Mouse (Mus musculus): ENCODE results near the gene Fkbp10.

Fkbp10 gene

DNA sequence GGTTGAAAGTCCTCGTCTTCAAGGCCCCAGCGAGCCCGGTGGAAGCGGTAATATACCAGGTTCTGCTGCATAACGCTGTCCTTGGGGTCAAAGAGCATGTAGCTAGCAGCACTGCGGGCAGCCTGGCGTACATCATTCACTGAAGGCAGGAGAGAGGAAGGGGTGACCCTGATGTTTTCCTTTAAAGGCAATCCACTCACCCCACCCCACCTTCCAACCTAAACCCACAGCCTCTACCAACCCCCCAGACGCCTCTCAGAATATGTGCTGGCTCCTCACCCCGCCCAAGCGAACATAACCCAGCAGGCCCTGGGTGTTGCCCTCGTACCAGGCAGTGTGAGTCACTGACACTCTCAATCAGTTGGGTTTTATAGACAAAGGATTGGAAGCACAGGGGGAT is 3.8 kb upstream of the Fkbp10 start:
- no peak for DNase-seq (ENCODE audit: low read depth)

DNA sequence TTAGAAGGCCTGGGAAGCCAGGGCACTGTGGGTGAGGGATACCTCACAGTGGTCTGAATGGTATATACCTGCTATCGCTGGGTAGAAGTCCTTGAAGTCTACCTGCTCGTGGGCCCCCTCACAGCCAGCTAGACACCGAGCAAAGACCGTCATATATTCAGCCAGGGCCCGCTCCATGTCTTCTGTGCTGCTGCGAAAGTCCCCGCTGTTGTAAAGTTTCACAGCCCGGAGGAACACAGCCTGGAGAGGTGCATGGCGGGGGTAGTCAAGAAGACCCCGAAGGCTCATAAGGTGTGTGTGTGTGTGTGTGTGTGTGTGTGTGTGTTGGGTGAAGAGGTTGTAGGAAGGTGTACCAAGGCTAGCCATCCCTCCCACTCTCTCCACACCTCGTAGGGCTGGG is 2.0 kb upstream of the Fkbp10 start:
- DNase-seq (ENCODE audit: low read depth): no peak

DNA sequence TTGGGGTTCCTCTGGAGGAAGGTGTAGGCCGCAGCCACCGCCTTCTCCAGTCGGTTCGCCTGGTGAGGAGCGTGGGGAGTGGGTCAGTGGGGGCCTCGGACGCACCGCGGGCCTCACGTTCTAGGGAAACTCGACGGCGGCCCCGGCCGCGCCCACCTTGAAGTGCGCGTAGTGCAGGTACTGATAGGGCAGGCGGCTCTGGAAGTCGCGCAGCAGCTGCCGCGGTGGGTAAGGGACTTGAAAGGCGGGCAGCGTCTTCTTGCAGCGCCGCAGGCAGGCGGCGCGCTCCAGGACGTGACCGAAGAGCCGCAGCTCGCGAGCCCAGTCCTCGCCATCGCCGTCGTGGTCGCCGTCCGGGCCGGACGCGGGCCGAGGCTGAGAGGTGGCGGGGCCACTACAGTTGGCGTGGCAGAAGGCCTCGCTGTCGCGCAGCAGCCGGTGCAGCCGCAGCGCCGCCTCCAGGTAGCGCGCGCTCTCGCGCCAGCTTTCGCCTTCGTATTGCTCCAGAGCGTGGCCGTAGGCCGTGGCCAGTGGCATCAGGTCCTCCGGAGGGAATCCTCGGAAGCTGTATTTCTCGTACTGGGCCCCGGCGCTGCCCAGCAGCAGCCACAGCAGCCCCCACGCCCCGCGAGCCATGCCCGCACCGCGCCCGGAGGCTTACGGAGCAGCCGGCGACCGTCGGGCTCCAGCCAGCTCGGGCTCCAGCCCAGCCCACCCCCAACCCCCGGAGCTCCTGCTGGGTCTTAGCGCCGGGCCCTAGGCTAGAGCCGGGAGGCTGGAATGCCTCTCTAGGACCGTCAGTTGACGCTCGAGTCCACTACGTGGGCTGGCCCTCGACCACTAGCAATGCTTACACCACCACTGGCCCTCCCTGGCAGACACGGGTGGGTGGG is 1.2 kb upstream of the Fkbp10 start, which contains the start of gene P3h4:
Gene P3h4, minus strand, starts transcription at position 816 of the 893 bp plus-strand sequence.
- DNase-seq (ENCODE audit: low read depth): peak; percentile 41

DNA sequence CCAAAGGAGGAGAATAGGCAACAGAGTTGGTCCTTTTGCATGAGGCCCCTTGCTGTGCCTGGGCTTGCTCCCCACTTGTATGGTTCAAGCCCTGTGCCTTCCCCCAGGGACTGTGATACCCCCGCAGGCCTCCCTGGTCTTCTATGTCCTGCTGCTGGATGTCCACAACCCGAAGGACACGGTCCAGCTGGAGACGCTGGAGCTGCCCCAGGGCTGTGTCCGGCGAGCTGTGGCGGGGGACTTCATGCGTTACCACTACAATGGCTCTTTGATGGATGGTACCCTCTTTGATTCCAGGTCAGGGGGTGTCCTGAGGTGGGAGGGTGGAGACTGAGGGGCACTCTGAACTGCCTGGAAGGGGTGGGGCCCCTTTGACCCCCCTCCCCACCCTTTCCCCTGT is 6.0 kb downstream of the Fkbp10 start:
- DNase-seq (ENCODE audit: low read depth): no peak

DNA sequence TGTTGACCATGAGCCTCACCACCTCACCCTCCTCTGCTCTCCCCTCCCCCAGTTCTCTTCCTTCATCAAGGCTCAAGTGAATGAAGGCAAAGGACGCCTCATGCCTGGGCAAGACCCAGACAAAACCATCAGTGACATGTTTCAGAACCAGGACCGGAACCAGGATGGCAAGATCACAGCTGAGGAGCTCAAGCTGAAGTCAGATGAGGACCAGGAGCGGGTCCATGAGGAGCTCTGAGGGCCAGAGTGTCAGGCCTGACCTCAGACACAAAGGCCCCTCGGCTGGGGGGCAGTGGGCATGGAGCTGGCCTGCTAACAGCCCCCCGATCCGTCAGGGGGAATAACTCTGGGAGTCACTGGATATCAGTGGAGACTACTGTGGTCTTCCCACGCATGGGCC is 8.3 kb downstream of the Fkbp10 start:
- DNase-seq (ENCODE audit: low read depth): no peak

DNA sequence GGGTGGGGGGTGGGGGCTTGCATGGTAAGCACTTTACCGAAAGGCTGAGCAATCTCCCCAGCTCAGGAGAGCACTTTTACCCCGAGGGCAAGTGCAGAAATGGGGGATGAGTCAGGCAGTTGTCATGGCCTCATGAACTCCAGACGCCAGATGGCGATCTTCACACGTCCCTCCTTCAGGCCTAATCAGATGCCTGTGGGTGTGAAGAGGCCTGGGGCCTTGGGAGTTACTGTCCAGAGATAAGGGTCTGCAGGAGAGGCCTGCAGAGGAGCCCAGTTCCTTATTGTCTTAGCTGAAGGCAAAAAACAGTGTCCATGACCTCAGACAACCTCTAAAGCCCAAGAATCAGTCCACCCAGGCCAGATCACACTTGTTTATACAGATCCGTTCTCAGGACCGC is 10.4 kb downstream of the Fkbp10 start:
- DNase-seq (ENCODE audit: low read depth): peak; percentile 62

DNA sequence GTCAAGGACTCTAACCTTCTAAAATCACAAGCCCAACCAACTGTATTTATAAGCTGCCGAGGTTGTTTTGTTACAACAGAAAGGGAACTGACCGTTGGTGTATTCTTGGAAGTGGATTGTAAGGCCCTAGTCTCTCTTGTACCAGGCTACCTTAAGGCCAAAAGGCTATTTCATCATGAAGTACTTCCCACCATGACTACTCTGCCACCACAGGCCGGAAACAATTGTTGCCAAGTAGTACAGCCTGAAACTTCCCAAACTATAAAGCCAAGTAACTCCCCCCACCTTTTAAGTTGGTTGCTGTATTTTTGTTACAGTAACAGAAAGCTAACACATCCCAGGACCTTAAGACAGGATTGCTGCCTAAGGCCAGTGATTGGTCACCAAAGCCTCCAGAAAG is 11.3 kb downstream of the Fkbp10 start:
- DNase-seq (ENCODE audit: low read depth): no peak

DNA sequence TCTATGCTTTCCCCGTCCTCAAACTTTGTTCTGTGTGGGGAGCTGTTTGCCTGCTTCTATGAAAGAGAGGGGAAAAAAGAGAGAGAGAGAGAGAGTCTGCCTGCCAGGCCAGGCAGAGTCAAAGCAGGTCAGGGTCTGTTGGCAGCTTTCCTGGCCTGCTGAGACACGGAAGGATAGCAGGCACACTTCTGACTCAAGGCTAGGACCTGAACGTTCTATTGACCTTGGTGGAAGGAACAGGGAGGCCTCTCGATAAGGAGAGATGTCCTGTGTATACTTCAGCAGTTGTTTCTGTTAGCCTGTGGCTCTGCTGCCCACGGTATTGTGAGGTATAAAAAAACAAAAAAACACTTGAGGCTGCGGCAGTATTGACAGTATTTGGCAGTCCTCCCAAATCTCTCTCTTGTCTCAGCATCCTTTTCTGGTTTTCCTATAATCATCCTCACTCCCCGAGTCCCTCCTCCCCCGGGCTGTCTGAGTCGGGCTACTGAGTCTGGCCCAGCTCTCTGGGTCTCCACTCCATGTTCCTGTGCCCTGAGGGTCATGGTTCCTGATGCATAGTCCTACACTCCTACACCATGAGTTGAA is 13.2 kb downstream of the Fkbp10 start:
- no peak for DNase-seq (ENCODE audit: low read depth)

DNA sequence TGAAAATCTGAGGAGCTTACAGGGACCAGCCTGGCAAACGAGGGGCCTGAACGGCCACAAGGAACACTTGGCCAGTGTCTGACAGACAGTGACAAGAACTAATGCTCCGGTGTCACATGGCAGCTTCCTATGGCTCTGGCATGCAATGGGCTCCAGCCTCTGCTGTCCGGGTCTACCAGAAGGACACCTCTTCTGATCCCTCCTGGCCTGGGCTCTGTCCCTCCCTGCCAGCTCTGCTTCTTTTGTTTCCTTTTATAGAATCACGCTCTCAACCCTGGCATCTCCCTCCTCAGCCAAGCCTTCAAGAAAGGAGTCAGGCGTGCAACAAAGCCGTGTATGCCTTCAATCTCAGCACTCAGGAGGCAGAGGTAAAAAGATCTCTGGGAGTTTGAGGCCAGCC is 14.6 kb downstream of the Fkbp10 start:
- no peak for DNase-seq (ENCODE audit: low read depth)

DNA sequence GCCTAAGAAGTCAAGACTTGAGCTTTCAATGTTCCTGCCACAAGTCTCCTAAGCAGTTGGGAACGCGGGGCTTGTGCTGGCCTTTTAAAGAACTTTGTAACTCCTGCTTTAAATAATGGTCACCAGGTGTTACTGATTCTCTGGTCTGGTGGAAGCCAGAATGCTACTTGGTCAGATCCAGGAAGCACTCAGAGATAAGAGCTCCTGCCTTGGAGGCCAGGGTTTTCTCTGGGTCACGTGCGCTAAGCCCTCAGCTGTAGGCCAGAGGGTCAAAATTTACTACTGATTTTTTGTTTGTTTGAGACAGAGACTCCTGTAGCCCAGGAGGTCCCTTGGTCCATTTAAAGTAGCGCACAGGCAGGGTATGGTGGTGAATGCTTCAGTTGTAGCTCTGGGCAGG is 16.5 kb downstream of the Fkbp10 start:
- DNase-seq (ENCODE audit: low read depth): no peak

DNA sequence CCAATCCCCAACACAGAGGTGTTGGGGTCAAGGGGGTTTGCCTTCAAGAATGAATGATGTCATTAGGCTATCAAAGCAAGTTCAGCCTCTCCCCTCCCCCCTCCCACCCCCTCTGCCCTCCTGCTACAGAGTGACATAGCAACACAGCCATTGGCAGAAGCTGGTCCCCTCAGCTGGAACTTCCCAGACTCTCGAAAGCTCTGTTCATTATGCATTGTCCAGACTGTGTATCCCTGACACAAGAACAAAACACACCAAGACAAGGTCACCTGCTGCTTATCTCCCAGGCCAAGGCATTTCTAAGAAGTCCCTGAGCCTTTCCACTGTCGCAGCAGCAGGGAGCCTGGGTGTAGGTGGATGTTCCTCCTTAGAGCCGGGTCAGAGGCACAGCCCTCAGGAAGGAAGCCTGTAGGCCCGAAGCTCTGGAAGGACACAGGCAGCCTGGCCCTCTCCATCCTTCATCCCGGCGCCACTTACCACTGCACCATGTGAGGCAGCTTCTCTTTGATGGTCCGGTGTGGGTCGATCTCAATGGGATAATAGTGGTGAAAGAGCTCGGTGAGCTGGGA is 20.3 kb downstream of the Fkbp10 start:
- DNase-seq (ENCODE audit: low read depth): no peak

DNA sequence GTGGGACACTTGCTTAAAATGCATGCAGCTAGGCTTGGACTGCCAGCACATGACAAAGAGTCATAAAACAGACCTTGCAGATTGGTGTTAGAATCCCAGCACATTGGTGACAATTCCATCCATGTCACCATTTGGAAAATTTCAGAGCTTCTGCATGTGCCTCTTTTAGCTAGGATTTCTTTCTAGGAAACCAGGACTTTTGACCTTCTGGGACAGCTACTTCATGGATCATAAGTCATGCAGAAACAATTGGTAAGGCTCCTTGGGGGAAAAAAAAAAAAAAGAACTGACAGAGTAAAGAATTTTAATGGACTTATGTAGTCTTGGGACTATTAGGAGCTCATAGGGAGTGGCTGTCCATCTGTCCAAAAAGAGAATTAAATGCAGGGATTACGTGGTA is 22.4 kb downstream of the Fkbp10 start:
- DNase-seq (ENCODE audit: low read depth): no peak

DNA sequence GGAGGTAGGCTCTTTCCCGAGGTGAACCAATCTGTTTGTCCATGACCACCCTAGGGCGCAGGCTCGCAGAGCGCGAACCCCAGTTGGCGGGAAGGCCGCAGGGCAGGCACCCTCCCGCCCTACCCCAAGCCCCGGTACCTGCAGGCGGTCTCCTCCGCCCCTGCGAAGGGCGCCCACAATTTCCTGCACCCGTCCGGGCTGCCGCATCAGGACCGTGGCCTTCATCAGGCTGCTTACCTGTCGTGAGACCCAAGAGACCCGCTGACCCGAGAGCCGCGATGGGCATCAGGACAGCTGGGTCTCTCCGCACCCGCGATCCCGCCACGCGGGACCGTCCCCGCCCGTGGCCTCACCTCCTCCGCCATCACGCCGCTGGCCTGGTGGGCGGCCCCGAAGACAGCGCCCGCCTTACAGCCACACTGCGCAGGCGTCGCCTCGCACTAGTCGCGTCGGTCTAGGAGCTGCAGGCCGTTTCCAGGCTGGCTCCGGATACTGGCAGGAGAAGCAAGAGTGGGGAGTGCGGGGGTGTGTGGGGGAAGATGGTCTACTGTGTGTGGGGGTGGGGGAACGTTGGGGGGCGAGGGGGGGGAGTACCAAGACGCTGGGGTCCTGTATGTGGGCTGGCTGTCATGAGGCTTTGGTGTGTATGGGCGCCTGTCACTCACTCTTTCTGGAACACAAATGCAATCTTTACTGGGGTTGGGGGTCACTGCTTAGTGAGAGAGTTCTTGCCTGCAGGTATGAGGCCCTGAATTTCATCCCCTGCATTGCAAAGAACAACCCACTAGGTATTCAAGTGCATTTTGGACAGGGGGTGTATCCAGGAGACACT is 25.4 kb downstream of the Fkbp10 start:
- DNase-seq (ENCODE audit: low read depth): peak; percentile 91

DNA sequence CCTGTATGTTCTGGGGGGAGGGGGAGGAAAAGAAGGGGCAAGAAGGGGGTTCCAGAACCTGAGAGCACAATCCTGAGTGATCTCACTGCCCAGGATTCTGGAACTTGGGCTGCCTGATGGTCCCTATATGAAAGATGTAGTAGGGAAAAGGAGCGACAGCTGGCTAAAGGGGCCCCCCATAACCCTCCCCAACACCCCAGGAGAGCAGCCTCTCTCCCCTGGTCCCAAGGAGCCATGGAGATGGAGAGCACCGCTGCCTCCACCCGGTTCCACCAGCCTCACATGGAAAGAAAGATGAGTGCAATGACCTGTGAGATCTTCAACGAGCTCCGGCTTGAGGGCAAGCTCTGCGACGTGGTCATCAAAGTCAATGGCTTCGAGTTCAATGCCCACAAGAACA is 26.3 kb downstream of the Fkbp10 start, which contains the start of the genes Nt5c3b and Klhl10:
Gene Nt5c3b, minus strand, starts transcription at position 12 of the 400 bp plus-strand sequence.
Gene Klhl10, plus strand, starts transcription at position 121 of the 400 bp plus-strand sequence.
- DNase-seq (ENCODE audit: low read depth): no peak

DNA sequence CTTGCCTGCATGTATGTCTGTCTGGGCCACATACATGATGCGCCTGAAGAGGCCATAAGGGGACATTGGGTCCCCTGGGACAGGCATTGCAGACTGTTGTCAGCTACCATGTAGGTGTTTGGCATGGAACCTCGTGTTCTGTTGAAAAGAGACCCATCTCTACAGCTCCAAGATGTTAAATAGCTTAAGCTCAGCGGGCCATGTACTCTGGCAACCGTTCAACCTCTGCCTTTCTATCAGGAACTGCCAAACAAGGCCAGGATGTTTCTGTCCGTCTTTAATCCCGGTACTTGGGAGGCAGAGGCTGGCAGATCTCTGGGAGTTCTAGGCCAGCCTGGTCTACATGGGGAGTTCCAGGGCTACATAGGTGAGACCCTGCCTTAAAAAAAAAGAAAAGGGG is 27.1 kb downstream of the Fkbp10 start:
- DNase-seq (ENCODE audit: low read depth): no peak

DNA sequence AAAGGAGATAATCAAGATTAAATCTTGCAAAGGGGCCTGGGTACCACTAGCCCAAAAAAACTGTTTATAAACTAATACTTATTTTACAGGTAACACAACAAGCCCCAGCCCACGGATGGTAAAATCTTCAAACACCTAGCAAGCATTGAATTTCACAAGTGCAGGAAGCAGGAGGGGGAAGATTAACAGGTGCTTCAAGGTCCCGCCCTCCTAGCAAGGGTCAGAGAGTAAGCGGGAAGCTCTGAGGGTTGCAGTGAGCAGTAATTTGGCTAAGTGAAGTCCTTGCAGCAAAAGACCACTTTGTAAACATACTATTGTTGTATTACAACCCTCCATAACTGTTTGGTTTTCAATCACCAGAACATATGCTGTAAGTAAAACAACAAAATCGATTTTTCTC is 41.8 kb downstream of the Fkbp10 start:
- DNase-seq (ENCODE audit: low read depth): no peak

DNA sequence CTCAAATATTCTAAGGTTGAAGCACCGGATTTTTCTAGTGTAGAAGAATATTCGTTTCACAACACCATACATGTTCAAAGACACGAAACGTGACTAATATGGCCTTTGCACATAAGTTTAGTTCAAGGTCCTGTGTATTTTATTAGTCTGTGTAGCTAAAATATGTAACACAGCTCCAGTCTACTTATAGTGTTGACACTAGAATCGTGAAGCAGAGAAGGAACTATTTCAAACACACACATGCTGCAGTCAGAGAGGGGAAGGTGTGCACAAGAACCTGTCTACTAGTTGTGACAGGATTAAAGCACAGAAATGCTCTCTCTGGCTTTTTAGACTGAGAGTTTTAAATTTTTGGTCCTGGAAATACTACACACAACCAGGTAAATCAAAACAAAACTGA is 42.2 kb downstream of the Fkbp10 start:
- DNase-seq (ENCODE audit: low read depth): no peak

DNA sequence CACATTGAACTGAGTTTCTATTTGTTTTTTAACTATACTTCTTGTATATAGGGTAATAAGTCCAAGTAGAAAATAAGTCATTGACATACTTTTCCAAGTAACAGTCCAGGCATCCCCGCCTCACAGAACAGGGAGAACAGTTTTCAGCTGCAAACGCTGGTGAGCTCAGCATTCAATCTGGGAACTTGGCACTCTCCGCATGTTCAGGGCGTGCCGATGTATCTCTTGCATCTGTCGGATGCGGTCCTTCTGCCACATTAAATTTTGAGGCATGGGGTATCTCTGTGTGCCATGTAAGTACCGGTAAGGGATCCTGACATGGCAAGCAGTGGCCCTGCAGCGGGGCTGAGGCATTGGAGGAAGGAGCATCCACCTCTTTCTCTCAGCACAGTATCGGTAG is 47.2 kb downstream of the Fkbp10 start:
- DNase-seq (ENCODE audit: low read depth): no peak

DNA sequence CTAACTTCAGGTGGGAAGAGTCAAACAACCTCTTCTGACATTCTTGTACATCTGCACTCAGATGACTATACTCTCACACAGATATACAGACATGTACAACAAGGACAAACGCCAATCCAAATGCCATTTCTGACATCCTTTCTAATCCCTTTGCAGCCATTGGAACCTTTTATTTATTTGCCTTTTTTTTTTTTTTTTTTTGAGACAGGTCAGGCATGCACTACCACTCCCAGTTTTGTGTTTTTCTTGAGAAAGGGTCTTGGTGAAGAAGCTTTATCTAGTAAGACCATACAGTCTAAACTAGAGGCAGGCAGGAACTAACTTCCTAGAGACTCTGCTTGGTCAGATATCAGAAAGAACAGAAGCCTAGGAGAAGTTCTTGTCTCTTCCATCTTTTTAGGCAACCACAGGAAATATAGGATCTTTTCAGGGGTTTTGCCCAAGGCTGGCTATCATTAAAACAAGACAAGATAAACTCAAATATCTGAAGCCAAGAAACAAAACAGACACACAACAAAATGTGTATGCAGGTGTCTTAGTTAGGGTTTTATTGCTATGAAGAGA is 49.8 kb downstream of the Fkbp10 start:
- DNase-seq (ENCODE audit: low read depth): no peak

DNA sequence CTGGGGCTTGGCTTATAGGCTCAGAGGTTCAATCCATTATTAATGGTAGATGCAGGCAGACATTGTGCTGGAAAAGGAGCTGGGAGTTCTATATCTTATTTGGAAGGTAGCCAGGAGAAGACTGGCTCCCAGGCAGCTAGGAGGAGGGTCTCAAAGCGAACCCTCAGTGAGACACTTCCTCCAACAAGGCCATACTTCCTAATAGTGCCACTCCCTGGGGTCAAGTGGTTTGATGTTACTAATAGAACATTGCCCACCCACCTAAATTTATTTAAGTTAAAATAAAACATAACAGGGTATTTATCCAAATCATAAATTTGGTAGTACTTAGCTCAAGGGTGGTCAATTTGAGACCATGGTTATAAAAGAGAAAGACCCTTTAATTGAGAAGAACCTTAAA is 50.3 kb downstream of the Fkbp10 start:
- DNase-seq (ENCODE audit: low read depth): no peak

DNA sequence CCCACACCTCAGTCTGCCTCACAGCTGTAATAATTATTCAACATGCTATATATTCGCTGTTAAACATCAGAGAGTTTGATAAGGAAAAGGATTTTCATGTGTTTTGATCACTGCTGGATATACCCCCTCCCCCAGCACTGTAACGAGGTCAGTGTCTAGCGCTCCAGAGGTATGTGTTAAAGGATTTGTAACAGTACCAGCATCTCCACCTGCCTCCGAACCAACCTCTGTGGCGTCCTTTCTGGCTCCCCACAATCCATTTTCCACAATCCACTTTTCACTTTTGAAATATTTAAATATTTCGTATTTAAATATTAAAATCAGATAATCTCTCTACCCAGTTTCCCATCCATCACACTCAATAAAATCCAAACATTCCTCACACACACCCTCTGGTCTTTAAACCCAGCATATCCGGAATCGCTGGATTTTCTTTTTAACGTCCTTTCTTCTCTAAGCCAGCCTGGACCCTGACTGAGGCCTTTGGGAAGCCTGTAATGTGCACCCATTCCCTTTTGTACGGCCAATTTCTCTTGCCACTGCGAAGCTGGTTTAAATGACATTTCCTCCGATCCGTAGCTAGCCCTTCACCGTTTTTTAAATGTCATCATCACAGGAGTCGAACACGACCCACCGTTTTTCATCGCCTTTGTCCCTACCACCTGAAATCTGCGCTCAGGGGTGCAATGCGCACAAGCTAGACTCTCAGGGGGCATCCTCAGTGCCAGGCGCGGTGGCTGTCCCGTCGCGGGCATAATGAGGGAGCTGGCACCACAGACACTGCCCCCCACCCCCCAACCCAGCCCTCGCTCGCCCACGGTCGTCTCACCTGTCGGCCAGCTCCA is 56.1 kb downstream of the Fkbp10 start:
- no peak for DNase-seq (ENCODE audit: low read depth)

All from induced T-regulatory cell, adult 2 months (primary cell).